Comparison of ENCODE assay signal across 8 mouse cellular contexts in the genomic region with DNA sequence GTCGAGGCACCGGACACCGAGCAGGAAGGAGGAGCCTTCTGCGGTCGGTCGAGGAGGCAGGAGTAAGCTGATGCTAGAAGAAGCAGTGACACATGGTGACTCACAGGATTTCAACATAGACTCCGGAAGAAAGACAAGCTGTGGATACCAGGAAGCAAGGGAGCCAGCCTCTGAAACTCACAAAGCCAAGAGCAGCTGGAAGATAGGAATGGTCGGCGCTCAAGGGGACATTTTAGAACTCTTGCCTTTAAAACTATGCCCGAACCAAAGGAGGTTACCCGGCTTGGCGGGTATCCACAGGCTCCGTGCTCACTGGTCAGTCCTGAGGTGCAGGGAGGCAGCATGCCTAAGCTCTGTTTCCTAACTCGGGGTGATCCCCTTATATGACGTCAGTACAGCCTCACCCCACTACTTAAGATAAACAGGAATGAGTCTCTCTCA.
DNase-seq lines count a peak whose midpoint lies in the region; TF ChIP-seq lines count a peak whose summit lies in the region.

No protein-coding gene starts in this region.

- WGBS in kidney, adult 2 months, result 35% methylated on average over 15 of the region's 15 CpGs

- DNase-seq in left cerebral cortex, adult 2 months (ENCODE audit: extremely low spot score in 1 of 2, low spot score in 2 of 2), result peak in 1 of 2 experiments; percentile 15
- no peak for DNase-seq in left cerebral cortex, adult 11 months (ENCODE audit: low spot score)
- DNase-seq in gastrocnemius, postnatal 36 days, result peak; percentile 41 to 59
- DNase-seq in kidney, adult 2 months, result peak; percentile 73
- DNase-seq in lung, postnatal 10 days, result peak; percentile 77
- no peak for DNase-seq in cerebellum, postnatal 4 days (ENCODE audit: low spot score in 2 of 2)
- no peak for DNase-seq in thymus, postnatal 36 days
- no peak for DNase-seq in thymus, adult 18-20 months

- no peak for TF ChIP-seq POLR2A in kidney, adult 2 months (IDR thresholded peaks at IDR 0.05; ENCODE audit: low read depth, low read length)

- intact Hi-C loops in left cerebral cortex, adult 2 months (cut with DNase I), result loop anchor here (2.0 kb wide), 1 partner anchor 61 kb away; a partner anchor contains a TSS
- intact Hi-C loops in gastrocnemius, postnatal 36 days (cut with DNase I), result loop anchor here (5.0 to 10.0 kb wide), 2 partner anchors 61 to 503 kb away; a partner anchor contains a TSS

- H3K27ac ChIP-seq in left cerebral cortex, adult 2 months, result peak overlapping the region; percentile 21; the same call in 1 of the 2 replicates
- peak overlapping the region; percentile 46 for H3K27ac ChIP-seq in kidney, adult 2 months (ENCODE audit: insufficient read depth, low read depth, low read length)

- no peaks in the 10 kb centered on the region for H3K27me3 ChIP-seq in kidney, adult 2 months (replicated peaks; ENCODE audit: control insufficient read depth, insufficient read depth, low read length)

- TF ChIP-seq CTCF in left cerebral cortex, adult 2 months (IDR thresholded peaks at IDR 0.05), result no peak
- TF ChIP-seq CTCF in kidney, adult 2 months (conservative IDR thresholded peaks at IDR 0.05; ENCODE audit: insufficient read depth, insufficient read length, low read depth, low read length), result no peak

- peak overlapping the region; percentile 24; the same call in 1 of the 2 replicates for H3K4me3 ChIP-seq in left cerebral cortex, adult 2 months
- H3K4me3 ChIP-seq in kidney, adult 2 months (ENCODE audit: insufficient read depth, low read depth, low read length), result no peak overlapping the region

- H3K36me3 ChIP-seq in kidney, adult 2 months (ENCODE audit: control insufficient read depth, insufficient read depth, low read length), result no peaks in the 10 kb centered on the region

- H3K4me1 ChIP-seq in kidney, adult 2 months (ENCODE audit: control insufficient read depth, insufficient read depth, low read length), result no peaks in the 10 kb centered on the region

Comparison
In these comparisons a context has a peak if more than half of its experiments do, and no peak if none do; other contexts are left out.
1. DNase-seq: peak in gastrocnemius, postnatal 36 days (2 of 2), kidney, adult 2 months (single experiment) and lung, postnatal 10 days (single experiment); none in left cerebral cortex, adult 11 months (single experiment), cerebellum, postnatal 4 days (0 of 2), thymus, postnatal 36 days (0 of 2) and thymus, adult 18-20 months (0 of 2).